Mouse (Mus musculus) CH12.LX (cell line): ENCODE results near the gene Pspc1. TPM values are rescaled to one million over a fixed set of nuclear protein-coding genes. Genes with fewer than 3 reads are reported as not detected.

Experiments
- DNase-seq: peaks from one replicate; pipeline ENCODE4 v3.0.0-alpha.2; 2013; ENCODE audit errors: extremely low read depth
- H3K27ac ChIP-seq: 2 replicates; pipeline ENCODE4 v1.5.1; 2012; ENCODE audit warnings: low read depth, mild to moderate bottlenecking, control low read depth, moderate library complexity; ENCODE audit not compliant: insufficient read depth
- H3K27me3 ChIP-seq: replicated peaks from 2 replicates; pipeline ENCODE3; 2012; ENCODE audit warnings: inconsistent platforms
- H3K36me3 ChIP-seq, 2 experiments: replicated peaks in 1 of 2; 2 replicates each; pipeline versions ENCODE3 to v1.6.1; 2012; ENCODE audit warnings: inconsistent platforms in 1 of 2, low read length in 1 of 2, mild to moderate bottlenecking in 1 of 2, mixed read lengths in 1 of 2, moderate library complexity in 1 of 2; ENCODE audit not compliant: control insufficient read depth in 1 of 2, insufficient read depth in 1 of 2
- H3K4me1 ChIP-seq, 2 experiments: 2 replicates each; pipeline ENCODE4 v1.6.1; 2012; ENCODE audit warnings: inconsistent platforms in 1 of 2, moderate library complexity in 1 of 2; ENCODE audit not compliant: insufficient read depth in 2 of 2, control insufficient read depth in 1 of 2
- H3K4me2 ChIP-seq: 2 replicates; pipeline ENCODE4 v1.6.1; 2012; ENCODE audit warnings: low read depth, mild to moderate bottlenecking, control low read depth; ENCODE audit not compliant: poor library complexity, insufficient read depth, severe bottlenecking
- H3K4me3 ChIP-seq, 3 experiments: fragments of 150-350 bp in 1 of 3; sonication (generic) in 1 of 3; replicated peaks in 1 of 3; 2 replicates each; pipeline versions ENCODE3 to v1.5.1; 2011 to 2012; ENCODE audit warnings: low read depth in 2 of 3, low read length in 2 of 3, mild to moderate bottlenecking in 2 of 3, moderate library complexity in 2 of 3, control low read depth in 1 of 3, improper control_type of control experiment in 1 of 3, inconsistent platforms in 1 of 3, mixed read lengths in 1 of 3; ENCODE audit not compliant: poor library complexity in 1 of 3
- H3K79me2 ChIP-seq: replicated peaks from 2 replicates; pipeline ENCODE4 v1.6.1; 2012; ENCODE audit warnings: mild to moderate bottlenecking, moderate library complexity; ENCODE audit not compliant: control insufficient read depth, poor library complexity, insufficient read depth, severe bottlenecking; ENCODE audit errors: extremely low read depth
- H3K9ac ChIP-seq: 2 replicates; pipeline ENCODE4 v1.6.1; 2012; ENCODE audit warnings: low read depth, mild to moderate bottlenecking, control low read depth, moderate library complexity; ENCODE audit not compliant: insufficient read depth
- H3K9me3 ChIP-seq: replicated peaks from 2 replicates; pipeline ENCODE3; 2012; ENCODE audit warnings: low read length, inconsistent platforms, mixed read lengths
- BHLHE40 ChIP-seq: IDR thresholded peaks from 2 replicates; pipeline ENCODE4 v1.6.1; 2011; ENCODE audit warnings: mild to moderate bottlenecking, low read depth, low read length, improper control_type of control experiment
- CHD2 ChIP-seq: IDR thresholded peaks from 2 replicates; pipeline ENCODE4 v1.6.1; 2011; ENCODE audit warnings: low read length, improper control_type of control experiment
- CTCF ChIP-seq, 2 experiments: IDR thresholded peaks in 1 of 2; conservative IDR thresholded peaks in 1 of 2; 2 replicates each; pipeline ENCODE4 v1.5.1; 2011 to 2012; ENCODE audit warnings: low read depth in 2 of 2, low read length in 2 of 2, improper control_type of control experiment in 1 of 2, inconsistent platforms in 1 of 2, mild to moderate bottlenecking in 1 of 2, moderate library complexity in 1 of 2
- ELF1 ChIP-seq: IDR thresholded peaks from 2 replicates; pipeline ENCODE4 v1.6.1; 2014; ENCODE audit warnings: low read depth, mild to moderate bottlenecking, inconsistent platforms, low read length, improper control_type of control experiment
- EP300 ChIP-seq: IDR thresholded peaks from 2 replicates; pipeline ENCODE4 v1.6.1; 2011; ENCODE audit warnings: low read length, improper control_type of control experiment
- ETS1 ChIP-seq: conservative IDR thresholded peaks from 2 replicates; pipeline ENCODE4 v1.6.1; 2012; ENCODE audit warnings: low read depth, mild to moderate bottlenecking, inconsistent platforms, low read length, improper control_type of control experiment, moderate library complexity
- HCFC1 ChIP-seq: IDR thresholded peaks from 2 replicates; pipeline ENCODE4 v1.6.1; 2012; ENCODE audit warnings: low read depth, mild to moderate bottlenecking, inconsistent platforms, low read length, improper control_type of control experiment
- IRF4 ChIP-seq: IDR thresholded peaks from 2 replicates; pipeline ENCODE4 v1.6.1; 2014; ENCODE audit warnings: low read depth, mild to moderate bottlenecking, inconsistent platforms, low read length, improper control_type of control experiment
- JUN ChIP-seq: IDR thresholded peaks from 2 replicates; pipeline ENCODE4 v1.6.1; 2011; ENCODE audit warnings: low read depth, mild to moderate bottlenecking, low read length, improper control_type of control experiment, moderate library complexity; ENCODE audit not compliant: insufficient read depth
- JUND ChIP-seq: conservative IDR thresholded peaks from 2 replicates; pipeline ENCODE4 v1.6.1; 2011; ENCODE audit warnings: low read depth, low read length, improper control_type of control experiment
- KAT2A ChIP-seq: IDR thresholded peaks from 2 replicates; pipeline ENCODE4 v1.6.1; 2012; ENCODE audit warnings: low read length, improper control_type of control experiment, inconsistent platforms; ENCODE audit not compliant: insufficient replicate concordance
- MAFK ChIP-seq: IDR thresholded peaks from 2 replicates; pipeline ENCODE4 v1.6.1; 2011; ENCODE audit warnings: low read length, improper control_type of control experiment; ENCODE audit not compliant: insufficient replicate concordance
- MAX ChIP-seq: IDR thresholded peaks from 2 replicates; pipeline ENCODE4 v1.6.1; 2011; ENCODE audit warnings: low read length, improper control_type of control experiment
- MAZ ChIP-seq: IDR thresholded peaks from 2 replicates; pipeline ENCODE4 v1.6.1; 2012; ENCODE audit warnings: low read depth, mild to moderate bottlenecking, inconsistent platforms, low read length, improper control_type of control experiment, moderate library complexity
- MEF2A ChIP-seq: IDR thresholded peaks from 2 replicates; pipeline ENCODE4 v1.6.1; 2014; ENCODE audit warnings: low read depth, mild to moderate bottlenecking, inconsistent platforms, low read length, improper control_type of control experiment, borderline replicate concordance
- MXI1 ChIP-seq: IDR thresholded peaks from 2 replicates; pipeline ENCODE4 v1.6.1; 2011; ENCODE audit warnings: mild to moderate bottlenecking, low read depth, low read length, improper control_type of control experiment
- MYC ChIP-seq: IDR thresholded peaks from 2 replicates; pipeline ENCODE4 v1.6.1; 2011; ENCODE audit warnings: low read depth, mild to moderate bottlenecking, improper control_type of control experiment, low read length
- NELFE ChIP-seq: IDR thresholded peaks from 2 replicates; pipeline ENCODE4 v1.6.1; 2011; ENCODE audit warnings: low read depth, low read length, improper control_type of control experiment
- NRF1 ChIP-seq: IDR thresholded peaks from 2 replicates; pipeline ENCODE4 v1.6.1; 2014; ENCODE audit warnings: low read depth, mild to moderate bottlenecking, inconsistent platforms, low read length, improper control_type of control experiment, moderate library complexity
- PAX5 ChIP-seq: IDR thresholded peaks from 2 replicates; pipeline ENCODE4 v1.6.1; 2012; ENCODE audit warnings: low read length, inconsistent platforms, mixed read lengths
- POLR2A ChIP-seq: IDR thresholded peaks from 2 replicates; pipeline ENCODE4 v1.6.1; 2011; ENCODE audit warnings: low read depth, mild to moderate bottlenecking, improper control_type of control experiment, low read length
- RAD21 ChIP-seq: IDR thresholded peaks from 2 replicates; pipeline ENCODE4 v1.6.1; 2011; ENCODE audit warnings: low read depth, mild to moderate bottlenecking, low read length, improper control_type of control experiment, moderate library complexity
- SIN3A ChIP-seq: IDR thresholded peaks from 2 replicates; pipeline ENCODE4 v1.6.1; 2012; ENCODE audit warnings: low read length, improper control_type of control experiment, inconsistent platforms
- SMC3 ChIP-seq: IDR thresholded peaks from 2 replicates; pipeline ENCODE4 v1.6.1; 2011; ENCODE audit warnings: low read depth, low read length, improper control_type of control experiment
- TBP ChIP-seq: conservative IDR thresholded peaks from 2 replicates; pipeline ENCODE4 v1.6.1; 2011; ENCODE audit warnings: low read depth, low read length, improper control_type of control experiment
- TCF12 ChIP-seq: IDR thresholded peaks from 2 replicates; pipeline ENCODE4 v1.6.1; 2014; ENCODE audit warnings: low read depth, mild to moderate bottlenecking, inconsistent platforms, low read length, improper control_type of control experiment
- UBTF ChIP-seq: IDR thresholded peaks from 2 replicates; pipeline ENCODE4 v1.6.1; 2012; ENCODE audit warnings: low read depth, mild to moderate bottlenecking, inconsistent platforms, low read length, improper control_type of control experiment, moderate library complexity
- USF1 ChIP-seq: IDR thresholded peaks from 2 replicates; pipeline ENCODE4 v1.6.1; 2014; ENCODE audit warnings: low read depth, mild to moderate bottlenecking, inconsistent platforms, low read length, improper control_type of control experiment
- ZC3H11A ChIP-seq: IDR thresholded peaks from 2 replicates; pipeline ENCODE4 v1.6.1; 2012; ENCODE audit warnings: low read depth, mild to moderate bottlenecking, inconsistent platforms, low read length, improper control_type of control experiment
- ZKSCAN1 ChIP-seq: IDR thresholded peaks from 2 replicates; pipeline ENCODE4 v1.6.1; 2012; ENCODE audit warnings: low read depth, inconsistent platforms, low read length, improper control_type of control experiment, borderline replicate concordance
- ZMIZ1 ChIP-seq: IDR thresholded peaks from 2 replicates; pipeline ENCODE4 v1.6.1; 2012; ENCODE audit warnings: low read depth, mild to moderate bottlenecking, inconsistent platforms, low read length, improper control_type of control experiment
- ZNF384 ChIP-seq: IDR thresholded peaks from 2 replicates; pipeline ENCODE4 v1.6.1; 2012; ENCODE audit warnings: low read depth, low read length, improper control_type of control experiment, inconsistent platforms
- dilution Hi-C: fragments of 300-500 bp; cut with MboI; formaldehyde crosslinking; loops from 2 replicates; pipeline ENCODE4 v1.14.3; 2020; ENCODE audit warnings: low sequenced_read_pairs; ENCODE audit not compliant: extremely low pct_unique_long_range_greater_than_20kb, extremely low pct_ligation_motif_present
- in situ Hi-C: fragments of 300-500 bp; cut with MboI; formaldehyde crosslinking; loops from 3 replicates; pipeline ENCODE4 v1.14.3; 2019; ENCODE audit warnings: low sequenced_read_pairs, low pct_ligation_motif_present, low pct_unique_long_range_greater_than_20kb, mixed read lengths
- polyA plus RNA-seq: library from polyadenylated mRNA; unstranded; fragments of >175 nt; gene quantifications from 2 replicates; pipeline ENCODE4 v1.2.1, GENCODE M21; 2012; ENCODE audit warnings: low read depth; ENCODE audit not compliant: insufficient read length
- total RNA-seq, 2 experiments: library from RNA; depleted of rRNA; stranded (reverse); fragments of 300-350 nt in 1 of 2; fragments of >200 nt in 1 of 2; gene quantifications; 2 replicates each; pipeline ENCODE4 v1.2.3; 2012 to 2014

Gene Pspc1
- total and polyA plus RNA-seq, 3 experiments = 42.5 to 125 (median 46.9) TPM

DNA sequence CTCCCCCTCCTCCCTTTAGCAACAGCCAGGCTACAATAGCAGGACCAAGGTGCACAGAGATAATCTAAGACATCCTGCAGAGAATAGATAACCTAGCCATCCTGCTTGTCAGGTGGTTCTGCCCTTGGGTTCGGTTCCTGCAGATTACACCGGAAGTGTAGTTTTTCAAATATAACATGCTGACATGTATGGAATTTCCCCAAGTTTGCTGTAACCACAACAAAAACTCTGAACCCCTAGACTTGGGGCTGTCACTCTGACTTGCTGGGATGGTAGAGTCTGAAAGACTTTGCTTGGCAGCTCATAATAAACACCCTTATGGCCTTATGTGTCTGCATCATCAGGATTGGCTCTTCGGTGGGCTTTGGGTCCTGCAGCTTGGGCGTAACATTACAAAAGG, 38.4 kb upstream of the Pspc1 start:
- Histone ChIP-seq H3K4me1 (peaks cover 4 to 24% of the 10 kb centered on the region in 2 experiments; a peak in 3 of 4 replicates), H3K27ac (no peak overlapping the region), H3K36me3 (no peaks in the 10 kb centered on the region), H3K27me3 (no peaks in the 10 kb centered on the region), H3K4me2 (no peak overlapping the region)
- dilution Hi-C loops = no loop called here
- DNase-seq = no peak
- TF ChIP-seq ETS1 (no peak), MXI1 (no peak), CHD2 (no peak), NRF1 (no peak), UBTF (no peak), JUND (no peak), RAD21 (no peak), BHLHE40 (no peak), ZKSCAN1 (no peak), KAT2A (no peak), NELFE (no peak), ZMIZ1 (no peak), ZC3H11A (no peak), ZNF384 (no peak), ELF1 (no peak), MAZ (no peak), MYC (no peak), JUN (no peak), CTCF (conservative IDR thresholded peaks at IDR 0.05 in 1 of 2, IDR thresholded peaks at IDR 0.05 in 1 of 2; ENCODE audit: low read depth in 2 of 2, low read length in 2 of 2) (no peak)
- TF ChIP-seq, all 38 proteins: peak for 0
- H3K9me3 ChIP-seq = no peaks in the 10 kb centered on the region
- H3K9ac ChIP-seq = no peak overlapping the region
- in situ Hi-C loops = no loop called here
- 0 out of 2 replicates have a peak, but pooled peaks cover 2% of the 10 kb centered on the region for H3K79me2 ChIP-seq
- no peak overlapping the region for H3K4me3 ChIP-seq

- peak overlapping the region; percentile 51; the same call in 1 of the 2 replicates for H3K4me2 ChIP-seq
- H3K9me3 ChIP-seq = no peaks in the 10 kb centered on the region
- H3K27me3 ChIP-seq = no peaks in the 10 kb centered on the region
- dilution Hi-C loops (no loop called here), in situ Hi-C loops (no loop called here)
- peaks cover 15% of the 10 kb centered on the region for H3K79me2 ChIP-seq
- H3K36me3 ChIP-seq = peaks cover 0 to 10% of the 10 kb centered on the region in 2 experiments
- peak overlapping the region; percentile 55 to 74 (median 63) for H3K4me3 ChIP-seq
- H3K4me1 ChIP-seq = peaks cover 4 to 31% of the 10 kb centered on the region in 2 experiments; a peak in 3 of 4 replicates
- peak overlapping the region; percentile 76 for H3K27ac ChIP-seq
- H3K9ac ChIP-seq = peak overlapping the region; percentile 86
- peak; percentile 89 for DNase-seq
- TF ChIP-seq MYC (peak; percentile 76), TBP (peak; percentile 92), ZKSCAN1 (no peak), NELFE (peak; percentile 46), IRF4 (peak; percentile 20; the same call in 1 of the 2 replicates), PAX5 (no peak), HCFC1 (no peak), EP300 (no peak), MAFK (no peak), JUN (no peak), ZNF384 (no peak), SMC3 (peak; percentile 9; the same call in 1 of the 2 replicates), CHD2 (no peak), ZMIZ1 (no peak; the same call in 1 of the 2 replicates), ETS1 (0 out of 2 replicates have a peak, but pooled peaks have one; percentile 19), JUND (no peak), SIN3A (peak; percentile 76), MAZ (no peak), MEF2A (peak; percentile 52; the same call in 1 of the 2 replicates), USF1 (no peak), MXI1 (peak; percentile 64), POLR2A (peak; percentile 45), BHLHE40 (no peak), TCF12 (no peak; the same call in 1 of the 2 replicates), MAX (peak; percentile 67)
Observed at GRCm38 (mm10) chr14:56812520-56813036, 34.5 kb upstream of the Pspc1 start.
